Mouse (Mus musculus) liver, embryonic 14.5 days (tissue): ENCODE measurements at regions not wholly inside any gene's neighbourhood (a gene's known extent, or its start where the extent isn't known, plus 50 kb on each side); places are given as distances from the start of the nearest gene placed in this dataset.

Experiments
- ATAC-seq: fragments of 200-750 bp; cut with Nextera tagmentation; 2 replicates; pipeline ENCODE4 v1.8.0; 2017; ENCODE audit warnings: moderate number of reproducible peaks, mild to moderate bottlenecking, moderate library complexity; ENCODE audit not compliant: insufficient read depth
- DNase-seq, 3 experiments: peaks; one replicate each; pipeline ENCODE4 v3.0.0-alpha.2; 2012 to 2013; ENCODE audit warnings: low read depth in 3 of 3, low spot score in 3 of 3
- H3K27ac ChIP-seq: fragments of 300-500 bp; sonication (generic); 2 replicates; pipeline ENCODE4 v1.5.1; 2014; ENCODE audit warnings: moderate library complexity, mild to moderate bottlenecking, control low read depth, inconsistent platforms
- H3K27me3 ChIP-seq: fragments of 300-500 bp; sonication (generic); 2 replicates; pipeline ENCODE4 v1.6.1; 2014; ENCODE audit warnings: mild to moderate bottlenecking, low read length, moderate library complexity; ENCODE audit not compliant: control insufficient read depth, insufficient read depth
- H3K36me3 ChIP-seq: fragments of 300-500 bp; sonication (generic); replicated peaks from 2 replicates; pipeline ENCODE4 v1.6.1; 2014; ENCODE audit warnings: low read depth; ENCODE audit not compliant: control insufficient read depth, insufficient read depth
- H3K4me1 ChIP-seq, 2 experiments: fragments of 200-500 bp in 1 of 2; fragments of 300-500 bp in 1 of 2; sonication (generic) in 1 of 2; replicated peaks; 2 replicates each; pipeline ENCODE4 v1.6.1; 2012 to 2014; ENCODE audit warnings: antibody characterized with exemption in 1 of 2, inconsistent platforms in 1 of 2, low read length in 1 of 2; ENCODE audit not compliant: control insufficient read depth in 2 of 2, insufficient read depth in 2 of 2
- H3K4me2 ChIP-seq: fragments of 300-500 bp; sonication (generic); 2 replicates; pipeline ENCODE4 v1.6.1; 2014; ENCODE audit warnings: low read depth, mild to moderate bottlenecking, control low read depth, moderate library complexity
- H3K4me3 ChIP-seq, 2 experiments: fragments of 200-500 bp in 1 of 2; fragments of 300-500 bp in 1 of 2; sonication (generic) in 1 of 2; 2 replicates each; pipeline ENCODE4 v1.5.1; 2012 to 2014; ENCODE audit warnings: low read depth in 2 of 2, low read length in 2 of 2, mild to moderate bottlenecking in 2 of 2, control low read depth in 1 of 2, inconsistent platforms in 1 of 2, moderate library complexity in 1 of 2; ENCODE audit not compliant: insufficient read depth in 1 of 2
- H3K9ac ChIP-seq: fragments of 300-500 bp; sonication (generic); replicated peaks from 2 replicates; pipeline ENCODE4 v1.6.1; 2014; ENCODE audit warnings: mild to moderate bottlenecking, control low read depth, moderate library complexity
- H3K9me3 ChIP-seq: fragments of 300-500 bp; sonication (generic); 2 replicates; pipeline ENCODE4 v1.6.1; 2016; ENCODE audit warnings: low read length, mixed read lengths; ENCODE audit not compliant: control insufficient read depth
- CTCF ChIP-seq: IDR thresholded peaks from 2 replicates; pipeline ENCODE4 v1.5.1; 2016; ENCODE audit warnings: antibody characterized with exemption, low read depth, control low read depth
- EP300 ChIP-seq: IDR thresholded peaks from 2 replicates; pipeline ENCODE4 v1.6.1; 2016; ENCODE audit warnings: antibody characterized with exemption, low read depth
- WGBS: fragments of 180-500 bp; shearing (Covaris S2); extraction: QIAGEN DNeasy Blood & Tissue Kit; methylation state at CpG from one replicate; pipeline ENCODE4 v1.1.7; 2014; ENCODE audit not compliant: insufficient replicate concordance; 5-methylcytosine and 5-hydroxymethylcytosine counted together

DNA sequence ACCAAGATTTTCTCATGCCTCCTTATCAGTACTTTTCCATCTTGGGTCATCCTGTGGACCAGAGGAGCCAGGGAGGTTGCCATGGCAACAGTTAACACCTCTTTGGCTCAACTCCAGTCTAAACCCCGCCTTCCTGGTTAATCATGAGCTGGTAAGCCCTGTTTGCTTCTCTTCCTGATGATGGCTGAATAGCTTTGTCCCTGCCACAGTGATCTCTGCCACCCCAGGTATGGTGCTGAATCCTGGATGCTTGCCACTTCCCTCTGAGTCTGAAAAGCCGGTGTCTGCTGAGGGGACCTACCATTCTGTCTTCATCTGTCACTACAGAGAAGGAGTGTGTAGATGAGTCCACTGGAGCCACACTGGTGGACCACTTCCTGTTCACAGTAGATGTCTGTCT is 223.8 kb upstream of the Chd6 start:
- no peak for DNase-seq
- no peak overlapping the region for H3K9ac ChIP-seq
- no peaks in the 10 kb centered on the region for H3K36me3 ChIP-seq
- H3K27ac ChIP-seq: no peak overlapping the region
- TF ChIP-seq EP300 (no peak), CTCF (no peak)
- no peaks in the 10 kb centered on the region for H3K27me3 ChIP-seq
- no peak for ATAC-seq
- no peak overlapping the region for H3K4me2 ChIP-seq
- no peaks in the 10 kb centered on the region for H3K9me3 ChIP-seq
- whole genome bisulfite sequencing: 38% methylated on average over 2 of the region's 2 CpGs
- H3K4me1 ChIP-seq: no peaks in the 10 kb centered on the region
- no peak overlapping the region for H3K4me3 ChIP-seq

- H3K36me3 ChIP-seq: no peaks in the 10 kb centered on the region
- WGBS: 63% methylated on average over 10 of the region's 10 CpGs
- no peak overlapping the region for H3K4me3 ChIP-seq
- H3K9ac ChIP-seq: no peak overlapping the region
- H3K4me1 ChIP-seq: no peaks in the 10 kb centered on the region
- no peaks in the 10 kb centered on the region for H3K9me3 ChIP-seq
- TF ChIP-seq CTCF (no peak), EP300 (no peak)
- no peaks in the 10 kb centered on the region for H3K27me3 ChIP-seq
- ATAC-seq (no peak), DNase-seq (no peak)
- H3K27ac ChIP-seq: no peak overlapping the region
- H3K4me2 ChIP-seq: no peak overlapping the region
Measured at GRCm38 (mm10) chr2:161331850-161332365, 223.0 kb upstream of the Chd6 start.

DNA sequence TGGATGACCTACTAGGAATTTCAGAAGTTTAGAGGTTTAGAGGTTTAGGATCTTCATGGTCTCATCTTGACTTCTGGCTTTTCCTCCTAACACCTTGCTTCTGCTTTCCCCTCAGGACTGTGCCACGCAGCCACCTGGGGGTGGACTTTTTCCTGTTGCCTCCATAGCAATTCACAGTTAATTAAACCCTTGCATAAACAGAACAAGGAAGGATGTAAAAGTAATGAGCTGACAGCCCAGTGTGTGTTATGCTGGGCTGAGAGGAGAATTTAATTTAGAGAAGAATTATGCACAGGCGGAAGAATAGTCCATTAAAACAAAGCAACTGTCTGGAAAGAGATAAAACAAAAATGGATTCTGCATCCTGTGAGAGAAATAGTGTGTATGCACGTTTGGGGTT is 193.9 kb upstream of the Chd6 start:
- Histone ChIP-seq H3K9ac (no peak overlapping the region), H3K4me2 (no peak overlapping the region), H3K27ac (no peak overlapping the region), H3K9me3 (no peaks in the 10 kb centered on the region), H3K4me3 (no peak overlapping the region), H3K4me1 (no peaks in the 10 kb centered on the region), H3K36me3 (no peaks in the 10 kb centered on the region), H3K27me3 (no peaks in the 10 kb centered on the region)
- TF ChIP-seq CTCF: no peak
- no peak for TF ChIP-seq EP300
- ATAC-seq (no peak), DNase-seq (no peak)
- 51% methylated on average over 3 of the region's 3 CpGs for WGBS

- H3K36me3 ChIP-seq: no peaks in the 10 kb centered on the region
- no peak overlapping the region for H3K9ac ChIP-seq
- no peaks in the 10 kb centered on the region for H3K27me3 ChIP-seq
- no peak overlapping the region for H3K4me2 ChIP-seq
- no peak for DNase-seq
- no peaks in the 10 kb centered on the region for H3K9me3 ChIP-seq
- 43% methylated on average over 9 of the region's 9 CpGs for WGBS
- no peaks in the 10 kb centered on the region for H3K4me1 ChIP-seq
- H3K27ac ChIP-seq: no peak overlapping the region
- no peak overlapping the region for H3K4me3 ChIP-seq
- ATAC-seq: no peak
- TF ChIP-seq CTCF (no peak), EP300 (no peak)
Measured at GRCm38 (mm10) chr2:161268861-161269413, 160.1 kb upstream of the Chd6 start.

- 29% methylated on average over 5 of the region's 5 CpGs for WGBS
- no peak overlapping the region for H3K4me2 ChIP-seq
- no peak overlapping the region for H3K4me3 ChIP-seq
- no peak overlapping the region for H3K9ac ChIP-seq
- H3K27ac ChIP-seq: no peak overlapping the region
- no peak for DNase-seq
- no peaks in the 10 kb centered on the region for H3K36me3 ChIP-seq
- TF ChIP-seq EP300: no peak
- no peak for TF ChIP-seq CTCF
- H3K9me3 ChIP-seq: no peaks in the 10 kb centered on the region
- no peak for ATAC-seq
- no peaks in the 10 kb centered on the region for H3K4me1 ChIP-seq
- no peaks in the 10 kb centered on the region for H3K27me3 ChIP-seq
Measured at GRCm38 (mm10) chr2:161266476-161266875, 157.6 kb upstream of the Chd6 start.
